Mouse (Mus musculus) heart, postnatal 36 days (tissue): ENCODE results near the gene Ambn. TPM values are rescaled to one million over a fixed set of nuclear protein-coding genes. Genes with fewer than 3 reads are reported as not detected.
"Not testable (repeated sequence)": the region's sequence is repeated elsewhere in the genome, so short reads cannot be mapped to it uniquely, and the experiment has no call there.

Experiments
- DNase-seq, 2 experiments: peaks; one replicate each; pipeline ENCODE4 v3.0.0; 2021 to 2022
- intact Hi-C: fragments of 180-260 bp; cut with DNase I; formaldehyde crosslinking; loops from one replicate; pipeline ENCODE4 v1.15.1; 2025
- total RNA-seq, 2 experiments: library from RNA; stranded (reverse); gene quantifications; 2 replicates each; pipeline ENCODE4 v1.2.3; 2021

Gene Ambn
- not detected for total RNA-seq

GRCm38 (mm10) chr5:88455691-88456090 lies at the start of gene Ambn:
Gene Ambn, plus strand, starts transcription at chr5:88455991.
- intact Hi-C loops, result no loop called here
- DNase-seq, result no peak

DNA sequence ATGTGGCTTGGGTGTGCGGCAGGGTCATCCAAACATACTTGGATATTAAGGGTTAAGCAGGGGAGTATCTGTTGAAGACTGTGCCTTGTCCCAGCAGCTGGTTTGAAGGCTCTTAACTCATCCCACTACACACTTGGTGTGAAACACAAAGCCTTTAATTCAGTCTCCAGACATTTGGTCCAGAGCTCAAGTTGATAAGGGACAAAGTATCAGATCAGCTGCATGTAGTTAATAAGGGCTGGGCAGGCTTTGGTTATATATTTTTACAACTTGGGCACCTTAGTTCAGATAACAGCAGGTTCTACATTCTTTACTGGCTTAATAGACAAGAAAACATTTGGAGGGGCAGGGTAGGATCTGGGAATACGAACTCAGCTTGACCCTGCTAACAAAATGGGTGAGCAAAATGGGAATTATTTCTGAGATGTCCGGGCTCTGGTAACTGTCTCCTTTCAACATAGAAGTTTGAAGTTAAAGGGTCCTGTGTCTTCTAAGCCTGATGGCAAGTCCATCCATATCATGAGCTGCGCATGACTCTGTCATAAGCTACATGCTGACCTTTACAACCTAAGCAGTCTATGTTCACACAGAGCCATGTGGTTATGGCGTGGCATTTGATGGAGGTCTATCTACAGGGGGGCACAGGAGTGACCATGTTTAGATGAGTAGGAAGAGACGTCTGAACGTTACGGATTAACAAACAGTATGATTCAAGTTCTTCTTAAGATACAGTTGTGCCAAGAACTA lies 35.3 kb upstream of the Ambn start:
- no peak for DNase-seq

GRCm38 (mm10) chr5:88424892-88425291 lies 30.9 kb upstream of the Ambn start:
- intact Hi-C loops, DNase-seq: not testable (repeated sequence)

More for the DNA sequence above, 35.3 kb upstream of the Ambn start:
- intact Hi-C loops, result no loop called here

DNA sequence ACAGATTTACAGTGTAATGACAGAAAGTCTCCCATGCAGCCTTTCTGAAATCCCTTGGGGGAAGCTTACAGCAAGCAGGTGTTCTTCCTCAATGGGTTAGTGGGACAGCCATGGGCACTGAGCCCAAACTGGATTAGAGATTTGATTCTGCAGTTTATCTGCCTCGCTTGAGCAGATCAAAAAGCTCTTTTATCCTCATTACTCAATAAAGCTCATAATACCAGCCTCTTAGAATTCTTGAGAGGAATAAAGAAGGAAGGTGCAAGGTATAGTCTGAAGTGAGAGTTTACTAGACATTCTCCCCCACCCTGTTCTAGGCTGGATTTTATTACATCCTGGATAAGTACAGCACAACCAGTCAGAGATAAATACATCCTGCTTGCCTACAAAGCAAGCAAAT lies 29.0 kb upstream of the Ambn start:
- intact Hi-C loops, result no loop called here
- DNase-seq, result no peak

GRCm38 (mm10) chr5:88467471-88467870 lies 11.7 kb downstream of the Ambn start:
- intact Hi-C loops, result no loop called here
- no peak for DNase-seq

- no peak for DNase-seq
- intact Hi-C loops, result no loop called here
Observed at GRCm38 (mm10) chr5:88468807-88469704, 13.3 kb downstream of the Ambn start.

GRCm38 (mm10) chr5:88487675-88488074 lies 31.9 kb downstream of the Ambn start, which contains the start of gene Enam:
Gene Enam, plus strand, starts transcription at chr5:88487975.
- DNase-seq, result no peak
- intact Hi-C loops, result no loop called here

DNA sequence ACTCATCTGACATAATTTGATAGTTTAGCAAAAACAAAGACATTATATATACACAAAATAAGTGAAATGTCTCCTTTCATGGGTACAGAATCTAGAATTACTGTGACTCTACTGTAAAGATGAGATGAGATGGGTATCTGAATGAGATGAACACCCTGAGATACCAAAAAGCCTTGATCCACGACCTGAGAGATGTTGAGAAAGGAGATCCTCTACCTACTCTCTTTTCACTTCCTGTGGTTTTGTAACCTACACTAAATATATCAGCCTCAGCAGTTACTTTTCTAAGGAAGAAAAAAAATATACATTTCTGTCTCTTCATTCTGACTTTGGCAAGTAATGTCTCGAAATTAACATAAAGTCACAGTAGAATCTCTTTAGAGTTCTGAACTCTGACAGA lies 33.2 kb downstream of the Ambn start:
- intact Hi-C loops, result no loop called here
- DNase-seq, result no peak

DNA sequence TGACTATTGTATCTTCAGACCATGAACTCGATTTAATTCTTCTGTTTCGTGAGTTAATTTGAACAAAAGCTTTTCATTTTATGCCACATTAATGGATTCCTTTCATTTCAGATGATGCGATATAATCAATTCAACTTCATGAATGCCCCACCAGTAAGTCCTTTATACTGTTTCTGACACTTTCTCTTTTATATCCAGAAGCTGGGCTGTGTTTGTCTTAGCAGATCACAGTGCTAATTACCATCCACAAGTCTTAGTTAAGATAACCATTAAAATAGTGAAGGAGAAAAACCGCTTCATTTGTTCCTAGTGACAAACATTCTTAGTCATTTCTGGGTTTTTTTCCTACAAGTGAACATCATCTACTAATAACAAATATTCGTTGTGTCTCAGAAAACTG lies 35.3 kb downstream of the Ambn start:
- no peak for DNase-seq
- intact Hi-C loops, result no loop called here

DNA sequence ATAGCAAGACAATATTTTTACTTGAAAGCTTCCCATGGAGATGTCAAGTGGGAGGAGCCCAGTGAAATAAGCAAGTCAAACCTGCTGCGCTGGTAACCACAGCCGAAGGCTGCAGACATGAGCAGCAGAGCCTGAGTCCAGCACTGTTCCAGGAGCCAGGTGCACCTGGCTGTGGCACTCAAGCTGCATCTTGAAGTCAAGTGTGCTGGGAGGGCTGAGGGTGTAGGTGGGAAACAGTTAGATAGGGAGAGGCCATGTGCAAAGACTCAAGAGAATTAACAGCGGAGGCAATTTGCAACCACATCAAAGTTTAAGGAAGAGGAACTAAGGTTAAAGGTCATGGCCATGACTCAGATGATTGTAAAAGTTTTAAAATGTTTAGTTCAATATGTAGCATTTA lies 44.0 kb downstream of the Ambn start:
- intact Hi-C loops, result no loop called here
- DNase-seq, result no peak

DNA sequence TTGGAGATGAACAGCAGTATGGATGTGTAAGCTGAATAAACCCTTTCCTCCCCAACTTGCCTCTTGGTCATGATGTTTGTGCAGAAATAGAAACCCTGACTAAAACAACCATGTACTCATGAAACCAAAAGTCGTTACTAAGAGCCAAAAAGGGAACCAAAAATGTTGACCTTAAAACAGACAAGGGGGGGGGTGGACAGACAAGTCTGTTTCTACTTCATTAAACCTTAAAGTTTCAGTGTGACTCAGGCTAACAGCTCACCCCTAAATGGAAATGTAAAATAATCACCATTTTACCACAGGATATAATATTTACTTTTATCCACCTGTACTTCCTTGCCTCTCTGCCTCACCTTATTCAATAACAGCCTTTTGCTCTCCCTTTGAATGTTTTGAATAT lies 52.8 kb downstream of the Ambn start:
- intact Hi-C loops, result no loop called here

GRCm38 (mm10) chr5:88508990-88509389 lies 53.2 kb downstream of the Ambn start:
- intact Hi-C loops, result no loop called here
- no peak for DNase-seq

More for the DNA sequence above, 52.8 kb downstream of the Ambn start:
- DNase-seq, result no peak

Other genes starting within 250 kb of the Ambn start
- gene Gm7714, start 187.1 kb upstream of the Ambn start, total RNA-seq, result not detected
- not detected for gene Prol1, start 138.7 kb upstream of the Ambn start, total RNA-seq
- gene Amtn, start 79.9 kb upstream of the Ambn start, total RNA-seq, result not detected
- not detected for gene Enam, start 32.0 kb downstream of the Ambn start, total RNA-seq
- gene Jchain, start 71.9 kb downstream of the Ambn start, total RNA-seq, result under 1 TPM in 1 of 2 experiments, not detected in 1; 0.38 TPM
- gene Utp3, start 98.5 kb downstream of the Ambn start, total RNA-seq, result 10 to 100 TPM; 23.3 TPM
- 10 to 100 TPM; 13.6 to 14.1 TPM for gene Rufy3, start 109.0 kb downstream of the Ambn start, total RNA-seq
- 100 to 1,000 TPM; 208 to 215 TPM for gene Grsf1, start 220.2 kb downstream of the Ambn start, total RNA-seq